Mouse (Mus musculus): ENCODE measurements around the gene Zc2hc1b. TPM values are rescaled to one million over a fixed set of nuclear protein-coding genes. Genes with fewer than 3 reads are reported as not detected.
A peak's percentile ranks its signal among the peaks of the same experiment; 100 is the strongest.
"Not testable (repeated sequence)": the region's sequence is repeated elsewhere in the genome, so short reads cannot be mapped to it uniquely, and the experiment has no call there.

The Zc2hc1b gene
- not detected in 2 replicates for total RNA-seq (2021)
- long read RNA-seq, experiment 1: 0 reads
- long read RNA-seq, experiment 2: 0 reads

GRCm38 (mm10) chr10:13177973-13178624, at the start of gene Zc2hc1b:
Gene Zc2hc1b (minus strand): TSS chr10:13178023.
- no peak for DNase-seq

- no peak for DNase-seq
These were observed 47.7 kb upstream of the Zc2hc1b start for GRCm38 (mm10) chr10:13225377-13226063.

GRCm38 (mm10) chr10:13222135-13222534, 44.3 kb upstream of the Zc2hc1b start:
- no peak for DNase-seq

GRCm38 (mm10) chr10:13220061-13220460, 42.2 kb upstream of the Zc2hc1b start:
- no peak for DNase-seq

- DNase-seq: no peak
These were observed 36.1 kb upstream of the Zc2hc1b start for GRCm38 (mm10) chr10:13213956-13214355.

- no peak for DNase-seq
These were observed 35.0 kb upstream of the Zc2hc1b start for GRCm38 (mm10) chr10:13212829-13213228.

- no peak for DNase-seq
These were observed 34.5 kb upstream of the Zc2hc1b start for GRCm38 (mm10) chr10:13212326-13212725.

- DNase-seq: no peak
These were observed 32.3 kb upstream of the Zc2hc1b start for GRCm38 (mm10) chr10:13209930-13210637.

- no peak for DNase-seq
These were observed 31.7 kb upstream of the Zc2hc1b start for GRCm38 (mm10) chr10:13209506-13209905.

GRCm38 (mm10) chr10:13209061-13209460, 31.2 kb upstream of the Zc2hc1b start:
- DNase-seq: no peak

- DNase-seq: no peak
These were observed 24.0 kb upstream of the Zc2hc1b start for GRCm38 (mm10) chr10:13201741-13202293.

GRCm38 (mm10) chr10:13200862-13201261, 23.0 kb upstream of the Zc2hc1b start:
- DNase-seq: no peak

GRCm38 (mm10) chr10:13199234-13199633, 21.4 kb upstream of the Zc2hc1b start:
- DNase-seq: no peak

GRCm38 (mm10) chr10:13196872-13197507, 19.2 kb upstream of the Zc2hc1b start:
- DNase-seq: no peak

- not testable (repeated sequence) for DNase-seq
These were observed 15.7 kb upstream of the Zc2hc1b start for GRCm38 (mm10) chr10:13193496-13193895.

- peak; percentile 98 for DNase-seq
These were observed 15.0 kb upstream of the Zc2hc1b start, which contains the start of gene Ltv1 for GRCm38 (mm10) chr10:13192731-13193351. Gene Ltv1 (minus strand): TSS chr10:13193168.

GRCm38 (mm10) chr10:13189881-13190280, 12.1 kb upstream of the Zc2hc1b start:
- no peak for DNase-seq

- no peak for DNase-seq
These were observed 8.9 kb upstream of the Zc2hc1b start for GRCm38 (mm10) chr10:13186754-13187153.

GRCm38 (mm10) chr10:13184170-13184766, 6.4 kb upstream of the Zc2hc1b start:
- DNase-seq: no peak

GRCm38 (mm10) chr10:13180211-13180610, 2.4 kb upstream of the Zc2hc1b start:
- no peak for DNase-seq

- no peak for DNase-seq
These were observed 2.0 kb downstream of the Zc2hc1b start for GRCm38 (mm10) chr10:13175866-13176265.

Measured in adrenal gland, postnatal 14 days (tissue).